Mouse (Mus musculus) lung, adult 2 months (tissue): ENCODE results near the gene Ubl4b.

ENCODE experiments used
- CTCF ChIP-seq: fragments of 200-500 bp; IDR thresholded peaks from 2 replicates; pipeline ENCODE4 v1.5.1; 2011; ENCODE audit warnings: mild to moderate bottlenecking, low read length, control low read depth; ENCODE audit not compliant: insufficient read depth
- POLR2A ChIP-seq: fragments of 200-500 bp; IDR thresholded peaks from 2 replicates; pipeline ENCODE4 v1.6.1; 2011; ENCODE audit warnings: low read depth, mild to moderate bottlenecking, control low read depth, low read length, borderline replicate concordance; ENCODE audit errors: extremely low read depth

- no peak for TF ChIP-seq CTCF
- no peak for TF ChIP-seq POLR2A
These were observed 42.9 kb upstream of the Ubl4b start for GRCm38 (mm10) chr3:107597586-107598389.
